Mouse (Mus musculus) CH12.LX (cell line): ENCODE data around the gene Cabp2. TPM values are rescaled to one million over a fixed set of nuclear protein-coding genes. Genes with fewer than 3 reads are reported as not detected.

Experiments used
- DNase-seq: peaks from one replicate; pipeline ENCODE4 v3.0.0-alpha.2; 2013; ENCODE audit errors: extremely low read depth
- H3K27ac ChIP-seq: 2 replicates; pipeline ENCODE4 v1.5.1; 2012; ENCODE audit warnings: low read depth, mild to moderate bottlenecking, control low read depth, moderate library complexity; ENCODE audit not compliant: insufficient read depth
- H3K27me3 ChIP-seq: replicated peaks from 2 replicates; pipeline ENCODE3; 2012; ENCODE audit warnings: inconsistent platforms
- H3K36me3 ChIP-seq, 2 experiments: replicated peaks in 1 of 2; 2 replicates each; pipeline versions ENCODE3 to v1.6.1; 2012; ENCODE audit warnings: inconsistent platforms in 1 of 2, low read length in 1 of 2, mild to moderate bottlenecking in 1 of 2, mixed read lengths in 1 of 2, moderate library complexity in 1 of 2; ENCODE audit not compliant: control insufficient read depth in 1 of 2, insufficient read depth in 1 of 2
- H3K4me1 ChIP-seq, 2 experiments: 2 replicates each; pipeline ENCODE4 v1.6.1; 2012; ENCODE audit warnings: inconsistent platforms in 1 of 2, moderate library complexity in 1 of 2; ENCODE audit not compliant: insufficient read depth in 2 of 2, control insufficient read depth in 1 of 2
- H3K4me2 ChIP-seq: 2 replicates; pipeline ENCODE4 v1.6.1; 2012; ENCODE audit warnings: low read depth, mild to moderate bottlenecking, control low read depth; ENCODE audit not compliant: poor library complexity, insufficient read depth, severe bottlenecking
- H3K4me3 ChIP-seq, 3 experiments: fragments of 150-350 bp in 1 of 3; sonication (generic) in 1 of 3; replicated peaks in 1 of 3; 2 replicates each; pipeline versions ENCODE3 to v1.5.1; 2011 to 2012; ENCODE audit warnings: low read depth in 2 of 3, low read length in 2 of 3, mild to moderate bottlenecking in 2 of 3, moderate library complexity in 2 of 3, control low read depth in 1 of 3, improper control_type of control experiment in 1 of 3, inconsistent platforms in 1 of 3, mixed read lengths in 1 of 3; ENCODE audit not compliant: poor library complexity in 1 of 3
- H3K79me2 ChIP-seq: replicated peaks from 2 replicates; pipeline ENCODE4 v1.6.1; 2012; ENCODE audit warnings: mild to moderate bottlenecking, moderate library complexity; ENCODE audit not compliant: control insufficient read depth, poor library complexity, insufficient read depth, severe bottlenecking; ENCODE audit errors: extremely low read depth
- H3K9ac ChIP-seq: 2 replicates; pipeline ENCODE4 v1.6.1; 2012; ENCODE audit warnings: low read depth, mild to moderate bottlenecking, control low read depth, moderate library complexity; ENCODE audit not compliant: insufficient read depth
- H3K9me3 ChIP-seq: replicated peaks from 2 replicates; pipeline ENCODE3; 2012; ENCODE audit warnings: low read length, inconsistent platforms, mixed read lengths
- CHD1 ChIP-seq: IDR thresholded peaks from 2 replicates; pipeline ENCODE4 v1.6.1; 2012; ENCODE audit warnings: low read depth, low read length, improper control_type of control experiment, inconsistent platforms
- CHD2 ChIP-seq: IDR thresholded peaks from 2 replicates; pipeline ENCODE4 v1.6.1; 2011; ENCODE audit warnings: low read length, improper control_type of control experiment
- EP300 ChIP-seq: IDR thresholded peaks from 2 replicates; pipeline ENCODE4 v1.6.1; 2011; ENCODE audit warnings: low read length, improper control_type of control experiment
- GABPA ChIP-seq: IDR thresholded peaks from 2 replicates; pipeline ENCODE4 v1.6.1; 2012; ENCODE audit warnings: low read depth, low read length, improper control_type of control experiment, inconsistent platforms; ENCODE audit not compliant: insufficient replicate concordance
- HCFC1 ChIP-seq: IDR thresholded peaks from 2 replicates; pipeline ENCODE4 v1.6.1; 2012; ENCODE audit warnings: low read depth, mild to moderate bottlenecking, inconsistent platforms, low read length, improper control_type of control experiment
- IRF4 ChIP-seq: IDR thresholded peaks from 2 replicates; pipeline ENCODE4 v1.6.1; 2014; ENCODE audit warnings: low read depth, mild to moderate bottlenecking, inconsistent platforms, low read length, improper control_type of control experiment
- JUND ChIP-seq: conservative IDR thresholded peaks from 2 replicates; pipeline ENCODE4 v1.6.1; 2011; ENCODE audit warnings: low read depth, low read length, improper control_type of control experiment
- MAFK ChIP-seq: IDR thresholded peaks from 2 replicates; pipeline ENCODE4 v1.6.1; 2011; ENCODE audit warnings: low read length, improper control_type of control experiment; ENCODE audit not compliant: insufficient replicate concordance
- MAX ChIP-seq: IDR thresholded peaks from 2 replicates; pipeline ENCODE4 v1.6.1; 2011; ENCODE audit warnings: low read length, improper control_type of control experiment
- MAZ ChIP-seq: IDR thresholded peaks from 2 replicates; pipeline ENCODE4 v1.6.1; 2012; ENCODE audit warnings: low read depth, mild to moderate bottlenecking, inconsistent platforms, low read length, improper control_type of control experiment, moderate library complexity
- MEF2A ChIP-seq: IDR thresholded peaks from 2 replicates; pipeline ENCODE4 v1.6.1; 2014; ENCODE audit warnings: low read depth, mild to moderate bottlenecking, inconsistent platforms, low read length, improper control_type of control experiment, borderline replicate concordance
- MXI1 ChIP-seq: IDR thresholded peaks from 2 replicates; pipeline ENCODE4 v1.6.1; 2011; ENCODE audit warnings: mild to moderate bottlenecking, low read depth, low read length, improper control_type of control experiment
- MYC ChIP-seq: IDR thresholded peaks from 2 replicates; pipeline ENCODE4 v1.6.1; 2011; ENCODE audit warnings: low read depth, mild to moderate bottlenecking, improper control_type of control experiment, low read length
- NELFE ChIP-seq: IDR thresholded peaks from 2 replicates; pipeline ENCODE4 v1.6.1; 2011; ENCODE audit warnings: low read depth, low read length, improper control_type of control experiment
- NRF1 ChIP-seq: IDR thresholded peaks from 2 replicates; pipeline ENCODE4 v1.6.1; 2014; ENCODE audit warnings: low read depth, mild to moderate bottlenecking, inconsistent platforms, low read length, improper control_type of control experiment, moderate library complexity
- PAX5 ChIP-seq: IDR thresholded peaks from 2 replicates; pipeline ENCODE4 v1.6.1; 2012; ENCODE audit warnings: low read length, inconsistent platforms, mixed read lengths
- POLR2A ChIP-seq: IDR thresholded peaks from 2 replicates; pipeline ENCODE4 v1.6.1; 2011; ENCODE audit warnings: low read depth, mild to moderate bottlenecking, improper control_type of control experiment, low read length
- POLR2AphosphoS2 ChIP-seq: IDR thresholded peaks from 2 replicates; pipeline ENCODE4 v1.6.1; 2011; ENCODE audit warnings: low read depth, low read length, improper control_type of control experiment
- RAD21 ChIP-seq: IDR thresholded peaks from 2 replicates; pipeline ENCODE4 v1.6.1; 2011; ENCODE audit warnings: low read depth, mild to moderate bottlenecking, low read length, improper control_type of control experiment, moderate library complexity
- TCF12 ChIP-seq: IDR thresholded peaks from 2 replicates; pipeline ENCODE4 v1.6.1; 2014; ENCODE audit warnings: low read depth, mild to moderate bottlenecking, inconsistent platforms, low read length, improper control_type of control experiment
- USF2 ChIP-seq: conservative IDR thresholded peaks from 2 replicates; pipeline ENCODE4 v1.6.1; 2011; ENCODE audit warnings: low read depth, low read length, improper control_type of control experiment
- ZKSCAN1 ChIP-seq: IDR thresholded peaks from 2 replicates; pipeline ENCODE4 v1.6.1; 2012; ENCODE audit warnings: low read depth, inconsistent platforms, low read length, improper control_type of control experiment, borderline replicate concordance
- ZMIZ1 ChIP-seq: IDR thresholded peaks from 2 replicates; pipeline ENCODE4 v1.6.1; 2012; ENCODE audit warnings: low read depth, mild to moderate bottlenecking, inconsistent platforms, low read length, improper control_type of control experiment
- dilution Hi-C: fragments of 300-500 bp; cut with MboI; formaldehyde crosslinking; loops from 2 replicates; pipeline ENCODE4 v1.14.3; 2020; ENCODE audit warnings: low sequenced_read_pairs; ENCODE audit not compliant: extremely low pct_unique_long_range_greater_than_20kb, extremely low pct_ligation_motif_present
- in situ Hi-C: fragments of 300-500 bp; cut with MboI; formaldehyde crosslinking; loops from 3 replicates; pipeline ENCODE4 v1.14.3; 2019; ENCODE audit warnings: low sequenced_read_pairs, low pct_ligation_motif_present, low pct_unique_long_range_greater_than_20kb, mixed read lengths
- polyA plus RNA-seq: library from polyadenylated mRNA; unstranded; fragments of >175 nt; gene quantifications from 2 replicates; pipeline ENCODE4 v1.2.1, GENCODE M21; 2012; ENCODE audit warnings: low read depth; ENCODE audit not compliant: insufficient read length
- total RNA-seq, 2 experiments: library from RNA; depleted of rRNA; stranded (reverse); fragments of 300-350 nt in 1 of 2; fragments of >200 nt in 1 of 2; gene quantifications; 2 replicates each; pipeline ENCODE4 v1.2.3; 2012 to 2014

Gene Cabp2
- total and polyA plus RNA-seq, 3 experiments: not detected

GRCm38 (mm10) chr19:4112063-4112960, 30.9 kb downstream of the Cabp2 start:
- H3K4me3 ChIP-seq: no peak overlapping the region
- no peaks in the 10 kb centered on the region for H3K79me2 ChIP-seq
- peak overlapping the region; percentile 89; the same call in 1 of the 2 replicates for H3K27ac ChIP-seq
- no peaks in the 10 kb centered on the region for H3K9me3 ChIP-seq
- no peak for DNase-seq
- in situ Hi-C loops: no loop called here
- peaks cover 80 to 94% of the 10 kb centered on the region in 2 experiments for H3K36me3 ChIP-seq
- TF ChIP-seq TCF12 (no peak), MAFK (no peak), MAZ (no peak), MEF2A (no peak), JUND (no peak), USF2 (no peak), MAX (no peak), HCFC1 (no peak), CHD1 (no peak), CHD2 (no peak), RAD21 (no peak), POLR2A (no peak), ZKSCAN1 (no peak)
- TF ChIP-seq, all 38 proteins: peak for 0
- Histone ChIP-seq H3K4me1 (peaks cover 19 to 44% of the 10 kb centered on the region in 2 experiments), H3K4me2 (no peak overlapping the region), H3K27me3 (no peaks in the 10 kb centered on the region), H3K9ac (no peak overlapping the region)
- dilution Hi-C loops: no loop called here

GRCm38 (mm10) chr19:4113186-4113805, 31.9 kb downstream of the Cabp2 start:
- no peaks in the 10 kb centered on the region for H3K27me3 ChIP-seq
- peak overlapping the region in 1 of 3 experiments; percentile 25 for H3K4me3 ChIP-seq
- peak overlapping the region; percentile 89 for H3K27ac ChIP-seq
- H3K4me1 ChIP-seq: peaks cover 19 to 53% of the 10 kb centered on the region in 2 experiments
- H3K36me3 ChIP-seq: peaks cover 83 to 94% of the 10 kb centered on the region in 2 experiments
- H3K4me2 ChIP-seq: peak overlapping the region; percentile 53
- H3K9me3 ChIP-seq: no peaks in the 10 kb centered on the region
- H3K9ac ChIP-seq: peak overlapping the region; percentile 39
- in situ Hi-C loops (no loop called here), dilution Hi-C loops (no loop called here)
- TF ChIP-seq EP300: no peak
- no peak for TF ChIP-seq MYC
- TF ChIP-seq CHD2: no peak
- no peak for TF ChIP-seq USF2
- 0 out of 2 replicates have a peak, but pooled peaks have one; percentile 28 for TF ChIP-seq ZMIZ1
- TF ChIP-seq NELFE: 0 out of 2 replicates have a peak, but pooled peaks have one; percentile 18
- no peak for TF ChIP-seq NRF1
- TF ChIP-seq HCFC1: no peak
- TF ChIP-seq IRF4: no peak
- no peak for TF ChIP-seq CHD1
- TF ChIP-seq POLR2AphosphoS2: no peak
- no peak for TF ChIP-seq PAX5
- no peak for TF ChIP-seq GABPA
- 0 out of 2 replicates have a peak, but pooled peaks have one; percentile 36 for TF ChIP-seq MXI1
- no peaks in the 10 kb centered on the region for H3K79me2 ChIP-seq
- no peak for DNase-seq
